Mouse (Mus musculus): Measurements from ENCODE around the gene Arhgef17. TPM values are rescaled to one million over a fixed set of nuclear protein-coding genes. Genes with fewer than 3 reads are reported as not detected.

Arhgef17 gene
- polyA plus RNA-seq, 1 experiment from 2014 or later = 1.7 TPM

- Histone ChIP-seq H3K4me3 (no peak overlapping the region), H3K4me2 (no peak overlapping the region), H3K36me3 (peaks cover 51% of the 10 kb centered on the region), H3K9ac (no peak overlapping the region), H3K4me1 (peaks cover 6% of the 10 kb centered on the region), H3K27me3 (replicated peaks) (no peaks in the 10 kb centered on the region), H3K9me3 (replicated peaks) (no peaks in the 10 kb centered on the region), H3K27ac (no peak overlapping the region)
- no peak for ATAC-seq
- WGBS (ENCODE audit: insufficient replicate concordance) = 75% methylated on average over 4 of the region's 4 CpGs
Observed at GRCm38 (mm10) chr7:100884460-100884859, 47.4 kb downstream of the Arhgef17 start.

- Histone ChIP-seq H3K4me2 (no peak overlapping the region), H3K4me1 (peaks cover 9% of the 10 kb centered on the region), H3K27me3 (replicated peaks) (no peaks in the 10 kb centered on the region), H3K36me3 (peaks cover 66% of the 10 kb centered on the region), H3K4me3 (no peak overlapping the region), H3K27ac (no peak overlapping the region), H3K9me3 (replicated peaks) (no peaks in the 10 kb centered on the region), H3K9ac (no peak overlapping the region)
- WGBS (ENCODE audit: insufficient replicate concordance) = 75% methylated on average over 4 of the region's 4 CpGs
- ATAC-seq = no peak
Observed at GRCm38 (mm10) chr7:100881950-100882349, 50.0 kb downstream of the Arhgef17 start.

- H3K27me3 ChIP-seq (replicated peaks) = no peaks in the 10 kb centered on the region
- H3K9ac ChIP-seq = no peak overlapping the region
- no peak overlapping the region for H3K27ac ChIP-seq
- WGBS (ENCODE audit: insufficient replicate concordance) = 82% methylated on average over 9 of the region's 9 CpGs
- H3K4me1 ChIP-seq = peaks cover 9% of the 10 kb centered on the region
- no peak overlapping the region for H3K4me2 ChIP-seq
- ATAC-seq = no peak
- no peak overlapping the region for H3K4me3 ChIP-seq
- H3K36me3 ChIP-seq = peaks cover 70% of the 10 kb centered on the region
- no peaks in the 10 kb centered on the region for H3K9me3 ChIP-seq (replicated peaks)
Observed at GRCm38 (mm10) chr7:100881531-100881930, 50.4 kb downstream of the Arhgef17 start.

- H3K4me1 ChIP-seq = peaks cover 14% of the 10 kb centered on the region
- H3K9ac ChIP-seq = no peak overlapping the region
- H3K4me3 ChIP-seq = peak overlapping the region; percentile 18; the same call in 1 of the 2 replicates
- H3K9me3 ChIP-seq (replicated peaks) = no peaks in the 10 kb centered on the region
- H3K27me3 ChIP-seq (replicated peaks) = no peaks in the 10 kb centered on the region
- H3K4me2 ChIP-seq = peak overlapping the region; percentile 53
- peak; percentile 47 for ATAC-seq
- no peak overlapping the region for H3K27ac ChIP-seq
- 17% methylated on average over 20 of the region's 20 CpGs for WGBS (ENCODE audit: insufficient replicate concordance)
- H3K36me3 ChIP-seq = peaks cover 64% of the 10 kb centered on the region
Observed at GRCm38 (mm10) chr7:100879595-100879994, 52.3 kb downstream of the Arhgef17 start.

GRCm38 (mm10) chr7:100876771-100877170 is 55.1 kb downstream of the Arhgef17 start:
- Histone ChIP-seq H3K4me2 (no peak overlapping the region), H3K9me3 (replicated peaks) (no peaks in the 10 kb centered on the region), H3K4me1 (peaks cover 25% of the 10 kb centered on the region), H3K27ac (no peak overlapping the region), H3K4me3 (no peak overlapping the region), H3K27me3 (replicated peaks) (no peaks in the 10 kb centered on the region), H3K36me3 (peaks cover 55% of the 10 kb centered on the region), H3K9ac (no peak overlapping the region)
- 70% methylated on average over 9 of the region's 9 CpGs for WGBS (ENCODE audit: insufficient replicate concordance)
- no peak for ATAC-seq

- H3K9ac ChIP-seq = no peak overlapping the region
- peaks cover 25% of the 10 kb centered on the region for H3K4me1 ChIP-seq
- H3K4me3 ChIP-seq = no peak overlapping the region
- H3K36me3 ChIP-seq = peaks cover 50% of the 10 kb centered on the region
- H3K27me3 ChIP-seq (replicated peaks) = no peaks in the 10 kb centered on the region
- no peak for ATAC-seq
- H3K4me2 ChIP-seq = no peak overlapping the region
- no peaks in the 10 kb centered on the region for H3K9me3 ChIP-seq (replicated peaks)
- peak overlapping the region; percentile 47 for H3K27ac ChIP-seq
- WGBS (ENCODE audit: insufficient replicate concordance) = 77% methylated on average over 13 of the region's 13 CpGs
Observed at GRCm38 (mm10) chr7:100876293-100876692, 55.6 kb downstream of the Arhgef17 start.

GRCm38 (mm10) chr7:100875822-100876221 is 56.1 kb downstream of the Arhgef17 start:
- 25% methylated on average over 1 of the region's 1 CpGs for WGBS (ENCODE audit: insufficient replicate concordance)
- H3K4me2 ChIP-seq = no peak overlapping the region
- no peak for ATAC-seq
- peaks cover 45% of the 10 kb centered on the region for H3K36me3 ChIP-seq
- no peaks in the 10 kb centered on the region for H3K27me3 ChIP-seq (replicated peaks)
- no peak overlapping the region for H3K9ac ChIP-seq
- 0 out of 2 replicates have a peak overlapping the region, but pooled peaks have one; percentile 47 for H3K27ac ChIP-seq
- no peaks in the 10 kb centered on the region for H3K9me3 ChIP-seq (replicated peaks)
- H3K4me3 ChIP-seq = no peak overlapping the region
- H3K4me1 ChIP-seq = peaks cover 25% of the 10 kb centered on the region

- H3K9ac ChIP-seq = no peak overlapping the region
- H3K4me3 ChIP-seq = no peak overlapping the region
- H3K4me2 ChIP-seq = no peak overlapping the region
- H3K4me1 ChIP-seq = peaks cover 28% of the 10 kb centered on the region
- H3K9me3 ChIP-seq (replicated peaks) = no peaks in the 10 kb centered on the region
- H3K36me3 ChIP-seq = peaks cover 27% of the 10 kb centered on the region
- H3K27ac ChIP-seq = no peak overlapping the region
- 83% methylated on average over 13 of the region's 13 CpGs for WGBS (ENCODE audit: insufficient replicate concordance)
- ATAC-seq = no peak
- no peaks in the 10 kb centered on the region for H3K27me3 ChIP-seq (replicated peaks)
Observed at GRCm38 (mm10) chr7:100873197-100873596, 58.7 kb downstream of the Arhgef17 start.

- peaks cover 41% of the 10 kb centered on the region for H3K4me1 ChIP-seq
- H3K4me2 ChIP-seq = no peak overlapping the region
- H3K36me3 ChIP-seq = peaks cover 18% of the 10 kb centered on the region
- no peak overlapping the region for H3K27ac ChIP-seq
- no peaks in the 10 kb centered on the region for H3K9me3 ChIP-seq (replicated peaks)
- H3K27me3 ChIP-seq (replicated peaks) = no peaks in the 10 kb centered on the region
- WGBS (ENCODE audit: insufficient replicate concordance) = 68% methylated on average over 5 of the region's 5 CpGs
- H3K9ac ChIP-seq = no peak overlapping the region
- no peak overlapping the region for H3K4me3 ChIP-seq
- ATAC-seq = no peak
Observed at GRCm38 (mm10) chr7:100871892-100872291, 60.0 kb downstream of the Arhgef17 start.

GRCm38 (mm10) chr7:100871355-100871754 is 60.6 kb downstream of the Arhgef17 start:
- H3K27me3 ChIP-seq (replicated peaks) = no peaks in the 10 kb centered on the region
- H3K4me1 ChIP-seq = peaks cover 41% of the 10 kb centered on the region
- H3K4me2 ChIP-seq = no peak overlapping the region
- ATAC-seq = no peak
- peaks cover 13% of the 10 kb centered on the region for H3K36me3 ChIP-seq
- no peak overlapping the region for H3K27ac ChIP-seq
- H3K4me3 ChIP-seq = no peak overlapping the region
- H3K9ac ChIP-seq = no peak overlapping the region
- 79% methylated on average over 4 of the region's 4 CpGs for WGBS (ENCODE audit: insufficient replicate concordance)
- no peaks in the 10 kb centered on the region for H3K9me3 ChIP-seq (replicated peaks)

GRCm38 (mm10) chr7:100869877-100870629 is 61.9 kb downstream of the Arhgef17 start:
- 67% methylated on average over 8 of the region's 8 CpGs for WGBS (ENCODE audit: insufficient replicate concordance)
- H3K9me3 ChIP-seq (replicated peaks) = no peaks in the 10 kb centered on the region
- H3K4me2 ChIP-seq = no peak overlapping the region
- H3K27me3 ChIP-seq (replicated peaks) = no peaks in the 10 kb centered on the region
- H3K36me3 ChIP-seq = peaks cover 11% of the 10 kb centered on the region
- no peak overlapping the region for H3K9ac ChIP-seq
- H3K27ac ChIP-seq = no peak overlapping the region
- H3K4me1 ChIP-seq = peaks cover 36% of the 10 kb centered on the region
- no peak overlapping the region for H3K4me3 ChIP-seq
- ATAC-seq = no peak

- H3K36me3 ChIP-seq = peaks cover 11% of the 10 kb centered on the region
- no peak overlapping the region for H3K9ac ChIP-seq
- H3K4me3 ChIP-seq = no peak overlapping the region
- WGBS (ENCODE audit: insufficient replicate concordance) = 52% methylated on average over 4 of the region's 4 CpGs
- ATAC-seq = no peak
- no peaks in the 10 kb centered on the region for H3K27me3 ChIP-seq (replicated peaks)
- H3K9me3 ChIP-seq (replicated peaks) = no peaks in the 10 kb centered on the region
- H3K4me2 ChIP-seq = no peak overlapping the region
- 0 out of 2 replicates have a peak overlapping the region, but pooled peaks have one; percentile 37 for H3K27ac ChIP-seq
- H3K4me1 ChIP-seq = peaks cover 36% of the 10 kb centered on the region
Observed at GRCm38 (mm10) chr7:100868551-100868950, 63.4 kb downstream of the Arhgef17 start.
